Mouse (Mus musculus) liver, embryonic 14.5 days (tissue): ENCODE data around the gene Adam23. TPM values are rescaled to one million over a fixed set of nuclear protein-coding genes. Genes with fewer than 3 reads are reported as not detected.

Experiments used
- ATAC-seq: fragments of 200-750 bp; cut with Nextera tagmentation; 2 replicates; pipeline ENCODE4 v1.8.0; 2017; ENCODE audit warnings: moderate number of reproducible peaks, mild to moderate bottlenecking, moderate library complexity; ENCODE audit not compliant: insufficient read depth
- DNase-seq, 3 experiments: peaks; one replicate each; pipeline ENCODE4 v3.0.0-alpha.2; 2012 to 2013; ENCODE audit warnings: low read depth in 3 of 3, low spot score in 3 of 3
- H3K27ac ChIP-seq: fragments of 300-500 bp; sonication (generic); 2 replicates; pipeline ENCODE4 v1.5.1; 2014; ENCODE audit warnings: moderate library complexity, mild to moderate bottlenecking, control low read depth, inconsistent platforms
- H3K27me3 ChIP-seq: fragments of 300-500 bp; sonication (generic); 2 replicates; pipeline ENCODE4 v1.6.1; 2014; ENCODE audit warnings: mild to moderate bottlenecking, low read length, moderate library complexity; ENCODE audit not compliant: control insufficient read depth, insufficient read depth
- H3K36me3 ChIP-seq: fragments of 300-500 bp; sonication (generic); replicated peaks from 2 replicates; pipeline ENCODE4 v1.6.1; 2014; ENCODE audit warnings: low read depth; ENCODE audit not compliant: control insufficient read depth, insufficient read depth
- H3K4me1 ChIP-seq, 2 experiments: fragments of 200-500 bp in 1 of 2; fragments of 300-500 bp in 1 of 2; sonication (generic) in 1 of 2; replicated peaks; 2 replicates each; pipeline ENCODE4 v1.6.1; 2012 to 2014; ENCODE audit warnings: antibody characterized with exemption in 1 of 2, inconsistent platforms in 1 of 2, low read length in 1 of 2; ENCODE audit not compliant: control insufficient read depth in 2 of 2, insufficient read depth in 2 of 2
- H3K4me2 ChIP-seq: fragments of 300-500 bp; sonication (generic); 2 replicates; pipeline ENCODE4 v1.6.1; 2014; ENCODE audit warnings: low read depth, mild to moderate bottlenecking, control low read depth, moderate library complexity
- H3K4me3 ChIP-seq, 2 experiments: fragments of 200-500 bp in 1 of 2; fragments of 300-500 bp in 1 of 2; sonication (generic) in 1 of 2; 2 replicates each; pipeline ENCODE4 v1.5.1; 2012 to 2014; ENCODE audit warnings: low read depth in 2 of 2, low read length in 2 of 2, mild to moderate bottlenecking in 2 of 2, control low read depth in 1 of 2, inconsistent platforms in 1 of 2, moderate library complexity in 1 of 2; ENCODE audit not compliant: insufficient read depth in 1 of 2
- H3K9ac ChIP-seq: fragments of 300-500 bp; sonication (generic); replicated peaks from 2 replicates; pipeline ENCODE4 v1.6.1; 2014; ENCODE audit warnings: mild to moderate bottlenecking, control low read depth, moderate library complexity
- H3K9me3 ChIP-seq: fragments of 300-500 bp; sonication (generic); 2 replicates; pipeline ENCODE4 v1.6.1; 2016; ENCODE audit warnings: low read length, mixed read lengths; ENCODE audit not compliant: control insufficient read depth
- CTCF ChIP-seq: IDR thresholded peaks from 2 replicates; pipeline ENCODE4 v1.5.1; 2016; ENCODE audit warnings: antibody characterized with exemption, low read depth, control low read depth
- EP300 ChIP-seq: IDR thresholded peaks from 2 replicates; pipeline ENCODE4 v1.6.1; 2016; ENCODE audit warnings: antibody characterized with exemption, low read depth
- WGBS: fragments of 180-500 bp; shearing (Covaris S2); extraction: QIAGEN DNeasy Blood & Tissue Kit; methylation state at CpG from one replicate; pipeline ENCODE4 v1.1.7; 2014; ENCODE audit not compliant: insufficient replicate concordance; 5-methylcytosine and 5-hydroxymethylcytosine counted together
- polyA plus RNA-seq, 2 experiments: library from polyadenylated mRNA; depleted of rRNA in 1 of 2; stranded (reverse) in 1 of 2; unstranded in 1 of 2; fragments of >200 nt; fragmentation: Nextera tagmentation in 1 of 2; extraction: Ambion mirVana in 1 of 2; gene quantifications; 2 replicates each; pipeline versions ENCODE4 v1.2.1 to v1.2.3; 2012 to 2014

Gene Adam23
- polyA plus RNA-seq, 2 experiments: 0.24 to 0.36 TPM

- 62% methylated on average over 6 of the region's 6 CpGs for whole genome bisulfite sequencing
- Histone ChIP-seq H3K27ac (no peak overlapping the region), H3K36me3 (no peaks in the 10 kb centered on the region), H3K9ac (no peak overlapping the region), H3K9me3 (no peaks in the 10 kb centered on the region), H3K4me2 (no peak overlapping the region), H3K4me1 (no peaks in the 10 kb centered on the region), H3K4me3 (no peak overlapping the region), H3K27me3 (no peaks in the 10 kb centered on the region)
- TF ChIP-seq CTCF: no peak
- no peak for TF ChIP-seq EP300
- DNase-seq (no peak), ATAC-seq (no peak)
Observed at GRCm38 (mm10) chr1:63430668-63431067, 15.0 kb upstream of the Adam23 start.

- TF ChIP-seq CTCF: no peak
- no peak for TF ChIP-seq EP300
- Histone ChIP-seq H3K9ac (no peak overlapping the region), H3K4me1 (no peaks in the 10 kb centered on the region), H3K9me3 (no peaks in the 10 kb centered on the region), H3K27ac (no peak overlapping the region), H3K4me3 (no peak overlapping the region), H3K27me3 (no peaks in the 10 kb centered on the region), H3K36me3 (no peaks in the 10 kb centered on the region), H3K4me2 (no peak overlapping the region)
- DNase-seq (no peak), ATAC-seq (no peak)
- WGBS: 79% methylated on average over 8 of the region's 8 CpGs
Observed at GRCm38 (mm10) chr1:63431166-63431565, 14.5 kb upstream of the Adam23 start.

GRCm38 (mm10) chr1:63431842-63432241, 13.8 kb upstream of the Adam23 start:
- Histone ChIP-seq H3K9me3 (no peaks in the 10 kb centered on the region), H3K27me3 (no peaks in the 10 kb centered on the region), H3K4me1 (no peaks in the 10 kb centered on the region), H3K27ac (no peak overlapping the region), H3K36me3 (no peaks in the 10 kb centered on the region), H3K4me3 (no peak overlapping the region), H3K9ac (no peak overlapping the region), H3K4me2 (no peak overlapping the region)
- ATAC-seq: no peak
- no peak for TF ChIP-seq EP300
- TF ChIP-seq CTCF: no peak
- no peak for DNase-seq
- 54% methylated on average over 3 of the region's 3 CpGs for WGBS

GRCm38 (mm10) chr1:63434052-63434451, 11.6 kb upstream of the Adam23 start:
- TF ChIP-seq CTCF (no peak), EP300 (no peak)
- 59% methylated on average over 7 of the region's 7 CpGs for WGBS

GRCm38 (mm10) chr1:63437529-63437928, 8.2 kb upstream of the Adam23 start:
- Histone ChIP-seq H3K9me3 (no peaks in the 10 kb centered on the region), H3K4me1 (no peaks in the 10 kb centered on the region), H3K27me3 (no peaks in the 10 kb centered on the region), H3K4me2 (no peak overlapping the region), H3K36me3 (no peaks in the 10 kb centered on the region), H3K9ac (no peak overlapping the region), H3K4me3 (no peak overlapping the region), H3K27ac (no peak overlapping the region)
- TF ChIP-seq EP300 (no peak), CTCF (no peak)
- 7% methylated on average over 3 of the region's 3 CpGs for WGBS
- DNase-seq: no peak
- no peak for ATAC-seq

More at GRCm38 (mm10) chr1:63434052-63434451, 11.6 kb upstream of the Adam23 start:
- ATAC-seq: no peak
- no peaks in the 10 kb centered on the region for H3K36me3 ChIP-seq
- H3K4me1 ChIP-seq: no peaks in the 10 kb centered on the region
- no peaks in the 10 kb centered on the region for H3K27me3 ChIP-seq
- no peak overlapping the region for H3K27ac ChIP-seq
- no peak overlapping the region for H3K9ac ChIP-seq
- H3K9me3 ChIP-seq: no peaks in the 10 kb centered on the region
- DNase-seq: no peak
- no peak overlapping the region for H3K4me2 ChIP-seq
- no peak overlapping the region for H3K4me3 ChIP-seq
